Mouse (Mus musculus) megakaryocyte progenitor cell, adult 5-6 weeks (primary cell): ENCODE measurements around the gene Hist1h4h. TPM values are rescaled to one million over a fixed set of nuclear protein-coding genes. Genes with fewer than 3 reads are reported as not detected.
"Not testable (repeated sequence)": the region's sequence is repeated elsewhere in the genome, so short reads cannot be mapped to it uniquely, and the experiment has no call there.

Experiments
- ATAC-seq: replicated peaks from 2 replicates; pipeline ENCODE4 v1.8.0; 2016; ENCODE audit warnings: mild to moderate bottlenecking, moderate TSS enrichment, inconsistent platforms; ENCODE audit not compliant: poor library complexity
- total RNA-seq, 2 experiments: library from RNA; stranded (forward) in 1 of 2; stranded (reverse) in 1 of 2; fragments of 157-497, 149-512 nt in 1 of 2; fragments of 200-1000 nt in 1 of 2; gene quantifications; 2 replicates each; pipeline versions ENCODE4 v1.2.3 to v1.2.4; 2015 to 2017

The Hist1h4h gene
- total RNA-seq, 2 experiments from 2014 or later, result 61.0 to 1,026 TPM

DNA sequence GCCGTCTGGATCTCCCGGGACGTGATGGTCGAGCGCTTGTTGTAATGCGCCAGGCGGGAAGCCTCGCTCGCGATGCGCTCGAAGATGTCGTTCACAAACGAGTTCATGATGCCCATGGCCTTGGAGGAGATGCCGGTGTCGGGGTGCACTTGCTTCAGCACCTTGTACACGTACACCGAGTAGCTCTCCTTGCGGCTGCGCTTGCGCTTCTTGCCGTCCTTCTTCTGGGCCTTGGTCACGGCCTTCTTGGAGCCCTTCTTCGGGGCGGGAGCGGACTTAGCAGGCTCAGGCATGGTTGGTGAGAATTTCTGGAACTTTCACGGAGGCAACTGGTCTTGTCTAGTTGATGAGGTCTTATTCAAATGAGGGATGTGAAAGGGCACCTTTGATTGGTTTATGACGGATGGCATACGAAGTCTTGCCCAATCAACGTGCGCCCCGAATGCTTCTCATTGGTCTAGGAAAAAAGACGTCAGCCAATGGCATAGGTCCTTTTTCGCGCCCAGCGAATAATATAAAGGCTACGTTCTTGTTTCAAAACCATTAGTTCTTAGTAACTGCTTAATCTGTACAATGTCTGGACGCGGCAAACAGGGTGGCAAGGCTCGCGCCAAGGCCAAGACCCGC is 43.2 kb downstream of the Hist1h4h start, which contains the start of the genes Hist1h2bf and Hist1h2ad:
Hist1h2bf (minus strand) TSS at position 299 of the 627 bp plus-strand sequence.
Hist1h2ad (plus strand) TSS at position 484 of the 627 bp plus-strand sequence.
- ATAC-seq, result peak; percentile 67

GRCm38 (mm10) chr13:23574546-23575170 is 43.8 kb downstream of the Hist1h4h start:
- ATAC-seq, result not testable (repeated sequence)

GRCm38 (mm10) chr13:23575271-23575851 is 44.5 kb downstream of the Hist1h4h start, which contains the start of gene Hist1h3d:
Hist1h3d (plus strand) TSS chr13:23575763.
- peak; percentile 38 for ATAC-seq

DNA sequence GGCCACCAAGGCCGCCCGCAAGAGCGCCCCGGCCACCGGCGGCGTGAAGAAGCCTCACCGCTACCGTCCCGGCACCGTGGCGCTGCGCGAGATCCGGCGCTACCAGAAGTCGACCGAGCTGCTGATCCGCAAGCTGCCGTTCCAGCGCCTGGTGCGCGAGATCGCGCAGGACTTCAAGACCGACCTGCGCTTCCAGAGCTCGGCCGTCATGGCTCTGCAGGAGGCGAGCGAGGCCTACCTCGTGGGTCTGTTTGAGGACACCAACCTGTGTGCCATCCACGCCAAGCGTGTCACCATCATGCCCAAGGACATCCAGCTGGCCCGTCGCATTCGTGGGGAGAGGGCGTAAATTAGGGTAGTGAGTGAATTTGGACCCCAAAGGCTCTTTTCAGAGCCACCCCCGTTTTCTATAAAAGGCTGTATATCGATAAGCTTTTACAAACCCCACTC is 45.0 kb downstream of the Hist1h4h start:
- not testable (repeated sequence) for ATAC-seq

DNA sequence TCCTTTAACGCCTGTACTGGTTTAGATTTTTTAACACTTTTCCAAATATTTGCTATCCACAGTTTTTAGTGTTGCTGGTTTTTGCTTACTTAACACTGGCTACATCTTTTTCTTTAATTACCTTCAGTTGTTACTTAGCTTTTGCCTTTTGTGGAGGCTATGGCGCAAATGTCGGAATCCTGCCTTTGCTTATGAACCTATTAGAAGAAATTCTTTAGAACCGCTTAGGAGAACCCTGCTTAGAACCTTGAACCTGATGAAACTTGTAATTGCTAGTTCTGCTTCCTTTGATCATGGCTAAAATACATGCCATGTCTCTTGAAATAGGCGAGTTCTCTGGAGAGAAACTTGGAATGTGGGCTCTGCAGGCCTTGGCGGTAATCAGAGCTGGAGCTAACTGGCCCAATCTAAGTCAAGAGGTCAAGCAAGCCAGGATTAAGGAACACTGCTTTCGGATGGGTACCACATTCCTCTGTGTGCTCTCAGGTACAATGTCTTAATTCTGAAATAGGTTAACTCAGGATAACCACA is 45.6 kb downstream of the Hist1h4h start:
- no peak for ATAC-seq

DNA sequence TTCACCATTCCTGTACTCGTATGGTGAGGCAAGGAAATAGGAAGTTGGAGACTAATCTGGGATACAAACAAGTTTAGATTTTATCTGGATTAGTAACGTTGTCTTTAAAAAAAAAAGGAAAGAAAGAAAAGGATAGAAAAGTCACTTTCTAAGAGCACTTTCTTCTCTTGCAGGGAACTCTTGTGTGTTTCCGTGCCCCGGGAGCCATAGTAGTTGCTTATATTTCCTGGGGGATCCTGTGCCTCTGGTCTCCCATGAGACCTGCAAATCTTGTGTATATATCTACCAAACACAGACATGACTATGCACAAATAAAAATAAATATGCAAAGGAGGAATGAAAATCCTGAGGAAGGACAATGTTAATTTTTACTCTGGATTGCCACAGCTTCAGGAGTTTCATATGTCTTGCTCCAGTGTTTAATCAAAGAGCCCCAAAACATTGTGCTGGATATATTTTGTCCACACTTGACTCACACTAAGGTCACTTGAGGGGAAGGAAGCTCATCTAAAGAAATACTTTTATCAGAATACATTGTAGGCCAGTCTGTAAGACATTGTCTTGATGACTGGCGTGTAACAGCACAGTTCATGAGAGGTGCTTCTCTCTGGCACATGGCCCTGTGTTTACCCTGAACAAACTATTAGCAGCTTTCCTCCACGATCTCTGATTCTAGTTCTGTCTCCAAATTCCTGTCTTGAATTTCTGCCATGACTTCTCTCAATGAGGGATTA is 46.2 kb downstream of the Hist1h4h start:
- ATAC-seq, result no peak

- ATAC-seq, result no peak
Observed at GRCm38 (mm10) chr13:23577835-23578234, 47.0 kb downstream of the Hist1h4h start.

Other genes starting within 250 kb of the Hist1h4h start
Only the 30 nearest of the 34 such genes appear.
- gene Zfp322a, start 161.8 kb upstream of the Hist1h4h start, total RNA-seq (2015), result 21.9 and 24.3 TPM in 2 replicates
- gene Zfp322a, start 161.8 kb upstream of the Hist1h4h start, total RNA-seq (2017), result 39.4 and 75.5 TPM in 2 replicates
- 7.1 and 7.4 TPM in 2 replicates for gene Abt1, start 107.2 kb upstream of the Hist1h4h start, total RNA-seq (2015)
- 9.5 and 11.0 TPM in 2 replicates for gene Abt1, start 107.2 kb upstream of the Hist1h4h start, total RNA-seq (2017)
- gene Btn1a1, start 65.1 kb upstream of the Hist1h4h start, total RNA-seq (2015), result not detected in 2 replicates
- not detected in 2 replicates for gene Btn1a1, start 65.1 kb upstream of the Hist1h4h start, total RNA-seq (2017)
- gene Btn2a2, start 42.2 kb upstream of the Hist1h4h start, total RNA-seq (2015), result not detected in 2 replicates
- gene Btn2a2, start 42.2 kb upstream of the Hist1h4h start, total RNA-seq (2017), result 0.17 TPM in 1 of 2 replicates, not detected in the other
- gene Hist1h2af, start 2.9 kb downstream of the Hist1h4h start, total RNA-seq (2015), result 36.0 and 48.7 TPM in 2 replicates
- 1,885 and 2,197 TPM in 2 replicates for gene Hist1h2af, start 2.9 kb downstream of the Hist1h4h start, total RNA-seq (2017)
- 212 and 246 TPM in 2 replicates for gene Hist1h3g, start 4.4 kb downstream of the Hist1h4h start, total RNA-seq (2015)
- gene Hist1h3g, start 4.4 kb downstream of the Hist1h4h start, total RNA-seq (2017), result 210 and 363 TPM in 2 replicates
- gene Hist1h2bh, start 12.3 kb downstream of the Hist1h4h start, total RNA-seq (2015), result 32.4 and 33.2 TPM in 2 replicates
- gene Hist1h2bh, start 12.3 kb downstream of the Hist1h4h start, total RNA-seq (2017), result 120 and 144 TPM in 2 replicates
- gene Hist1h3f, start 13.0 kb downstream of the Hist1h4h start, total RNA-seq (2015), result 40.7 and 44.7 TPM in 2 replicates
- 86.8 and 176 TPM in 2 replicates for gene Hist1h3f, start 13.0 kb downstream of the Hist1h4h start, total RNA-seq (2017)
- gene Hist1h4f, start 20.6 kb downstream of the Hist1h4h start, total RNA-seq (2015), result 61.3 and 71.9 TPM in 2 replicates
- 1,789 and 2,180 TPM in 2 replicates for gene Hist1h4f, start 20.6 kb downstream of the Hist1h4h start, total RNA-seq (2017)
- gene Hist1h1d, start 22.2 kb downstream of the Hist1h4h start, total RNA-seq (2015), result 8.5 and 9.3 TPM in 2 replicates
- gene Hist1h1d, start 22.2 kb downstream of the Hist1h4h start, total RNA-seq (2017), result 112 TPM in 2 replicates
- gene Hist1h3e, start 31.3 kb downstream of the Hist1h4h start, total RNA-seq (2015), result 98.5 and 110 TPM in 2 replicates
- gene Hist1h3e, start 31.3 kb downstream of the Hist1h4h start, total RNA-seq (2017), result 286 and 398 TPM in 2 replicates
- gene Hist1h2ae, start 40.2 kb downstream of the Hist1h4h start, total RNA-seq (2015), result 5.3 and 9.4 TPM in 2 replicates
- 249 and 287 TPM in 2 replicates for gene Hist1h2ae, start 40.2 kb downstream of the Hist1h4h start, total RNA-seq (2017)
- 285 and 322 TPM in 2 replicates for gene Hist1h2bg, start 40.3 kb downstream of the Hist1h4h start, total RNA-seq (2015)
- 1,174 and 1,244 TPM in 2 replicates for gene Hist1h2bg, start 40.3 kb downstream of the Hist1h4h start, total RNA-seq (2017)
- gene Hist1h2bf, start 43.1 kb downstream of the Hist1h4h start, total RNA-seq (2015), result 321 and 327 TPM in 2 replicates
- 466 and 575 TPM in 2 replicates for gene Hist1h2bf, start 43.1 kb downstream of the Hist1h4h start, total RNA-seq (2017)
- gene Hist1h2ad, start 43.3 kb downstream of the Hist1h4h start, total RNA-seq (2015), result 1.9 and 3.4 TPM in 2 replicates
- 229 and 1,060 TPM in 2 replicates for gene Hist1h2ad, start 43.3 kb downstream of the Hist1h4h start, total RNA-seq (2017)
- 105 and 131 TPM in 2 replicates for gene Hist1h3d, start 44.7 kb downstream of the Hist1h4h start, total RNA-seq (2015)
- gene Hist1h3d, start 44.7 kb downstream of the Hist1h4h start, total RNA-seq (2017), result 118 and 137 TPM in 2 replicates
- 492 and 526 TPM in 2 replicates for gene Hist1h4d, start 50.5 kb downstream of the Hist1h4h start, total RNA-seq (2015)
- gene Hist1h4d, start 50.5 kb downstream of the Hist1h4h start, total RNA-seq (2017), result 951 and 1,054 TPM in 2 replicates
- gene Hist1h2be, start 90.1 kb downstream of the Hist1h4h start, total RNA-seq (2015), result 7.7 and 11.7 TPM in 2 replicates
- 85.8 and 90.5 TPM in 2 replicates for gene Hist1h2be, start 90.1 kb downstream of the Hist1h4h start, total RNA-seq (2017)
- gene Hist1h1e, start 91.5 kb downstream of the Hist1h4h start, total RNA-seq (2015), result 297 TPM in 2 replicates
- 260 and 272 TPM in 2 replicates for gene Hist1h1e, start 91.5 kb downstream of the Hist1h4h start, total RNA-seq (2017)
- 17.1 and 19.7 TPM in 2 replicates for gene Hist1h2ac, start 152.9 kb downstream of the Hist1h4h start, total RNA-seq (2015)
- gene Hist1h2ac, start 152.9 kb downstream of the Hist1h4h start, total RNA-seq (2017), result 101 and 110 TPM in 2 replicates
- 36.2 and 54.1 TPM in 2 replicates for gene Hist1h2bc, start 153.1 kb downstream of the Hist1h4h start, total RNA-seq (2015)
- 196 and 235 TPM in 2 replicates for gene Hist1h2bc, start 153.1 kb downstream of the Hist1h4h start, total RNA-seq (2017)
- gene Hist1h1t, start 164.8 kb downstream of the Hist1h4h start, total RNA-seq (2015), result not detected in 2 replicates
- gene Hist1h1t, start 164.8 kb downstream of the Hist1h4h start, total RNA-seq (2017), result 0.29 TPM in 1 of 2 replicates, not detected in the other
- 45.1 and 51.9 TPM in 2 replicates for gene Hist1h4c, start 167.4 kb downstream of the Hist1h4h start, total RNA-seq (2015)
- gene Hist1h4c, start 167.4 kb downstream of the Hist1h4h start, total RNA-seq (2017), result 238 and 311 TPM in 2 replicates
- gene Hfe, start 179.8 kb downstream of the Hist1h4h start, total RNA-seq (2015), result 15.9 and 16.6 TPM in 2 replicates
- gene Hfe, start 179.8 kb downstream of the Hist1h4h start, total RNA-seq (2017), result 6.0 and 8.7 TPM in 2 replicates
- gene Hist1h1c, start 207.8 kb downstream of the Hist1h4h start, total RNA-seq (2015), result 103 and 110 TPM in 2 replicates
- 686 and 791 TPM in 2 replicates for gene Hist1h1c, start 207.8 kb downstream of the Hist1h4h start, total RNA-seq (2017)
- gene Hist1h3c, start 214.6 kb downstream of the Hist1h4h start, total RNA-seq (2015), result 88.8 and 93.1 TPM in 2 replicates
- 555 and 756 TPM in 2 replicates for gene Hist1h3c, start 214.6 kb downstream of the Hist1h4h start, total RNA-seq (2017)
- 232 TPM in 2 replicates for gene Hist1h2bb, start 215.7 kb downstream of the Hist1h4h start, total RNA-seq (2015)
- gene Hist1h2bb, start 215.7 kb downstream of the Hist1h4h start, total RNA-seq (2017), result 3,020 and 3,268 TPM in 2 replicates
- 28.1 and 45.4 TPM in 2 replicates for gene Hist1h2ab, start 220.1 kb downstream of the Hist1h4h start, total RNA-seq (2015)
- gene Hist1h2ab, start 220.1 kb downstream of the Hist1h4h start, total RNA-seq (2017), result 2,397 and 3,405 TPM in 2 replicates
- gene Hist1h3b, start 221.2 kb downstream of the Hist1h4h start, total RNA-seq (2015), result 332 and 371 TPM in 2 replicates
- gene Hist1h3b, start 221.2 kb downstream of the Hist1h4h start, total RNA-seq (2017), result 579 and 647 TPM in 2 replicates
- gene Hist1h4b, start 226.0 kb downstream of the Hist1h4h start, total RNA-seq (2015), result 33.6 and 56.1 TPM in 2 replicates
- 548 and 759 TPM in 2 replicates for gene Hist1h4b, start 226.0 kb downstream of the Hist1h4h start, total RNA-seq (2017)